Mouse (Mus musculus) stomach, embryonic 14.5 days (tissue): ENCODE results near the gene Tmem161a. TPM values are rescaled to one million over a fixed set of nuclear protein-coding genes. Genes with fewer than 3 reads are reported as not detected.

ENCODE experiments used
- polyA plus RNA-seq: library from polyadenylated mRNA; unstranded; fragments of >200 nt; fragmentation: Nextera tagmentation; extraction: Ambion mirVana; gene quantifications from 2 replicates; pipeline ENCODE4 v1.2.1, GENCODE M21; 2014

Gene Tmem161a
- polyA plus RNA-seq, 1 experiment from 2014 or later: 45.3 TPM

Other genes starting within 250 kb of the Tmem161a start
- 46.5 and 49.6 TPM in 2 replicates for gene Gatad2a, start 176.0 kb upstream of the Tmem161a start, polyA plus RNA-seq
- gene Mau2, start 129.6 kb upstream of the Tmem161a start, polyA plus RNA-seq: 53.4 and 58.5 TPM in 2 replicates
- 35.3 and 40.1 TPM in 2 replicates for gene Sugp1, start 129.5 kb upstream of the Tmem161a start, polyA plus RNA-seq
- 0.70 and 2.0 TPM in 2 replicates for gene Tm6sf2, start 99.4 kb upstream of the Tmem161a start, polyA plus RNA-seq
- not detected in 2 replicates for gene Hapln4, start 88.9 kb upstream of the Tmem161a start, polyA plus RNA-seq
- gene Ncan, start 51.5 kb upstream of the Tmem161a start, polyA plus RNA-seq: 1.9 and 2.1 TPM in 2 replicates
- 28.5 and 29.1 TPM in 2 replicates for gene Nr2c2ap, start 41.0 kb upstream of the Tmem161a start, polyA plus RNA-seq
- 12.1 and 20.0 TPM in 2 replicates for gene Rfxank, start 33.2 kb upstream of the Tmem161a start, polyA plus RNA-seq
- 45.9 and 57.4 TPM in 2 replicates for gene Borcs8, start 32.9 kb upstream of the Tmem161a start, polyA plus RNA-seq
- 0.32 TPM in 1 of 2 replicates, not detected in the other for gene Mef2b, start 32.6 kb upstream of the Tmem161a start, polyA plus RNA-seq
- 3.9 and 4.2 TPM in 2 replicates for gene Slc25a42, start 39.9 kb downstream of the Tmem161a start, polyA plus RNA-seq
- gene Sugp2, start 61.9 kb downstream of the Tmem161a start, polyA plus RNA-seq: 30.7 and 34.6 TPM in 2 replicates
- 23.2 and 27.0 TPM in 2 replicates for gene Armc6, start 62.1 kb downstream of the Tmem161a start, polyA plus RNA-seq
- gene Homer3, start 110.5 kb downstream of the Tmem161a start, polyA plus RNA-seq: 30.8 and 33.7 TPM in 2 replicates
- gene Ddx49, start 130.1 kb downstream of the Tmem161a start, polyA plus RNA-seq: 44.3 and 45.0 TPM in 2 replicates
- 320 and 341 TPM in 2 replicates for gene Cope, start 130.2 kb downstream of the Tmem161a start, polyA plus RNA-seq
- 5.4 and 5.7 TPM in 2 replicates for gene Cers1, start 143.4 kb downstream of the Tmem161a start, polyA plus RNA-seq
- gene Gdf1, start 157.5 kb downstream of the Tmem161a start, polyA plus RNA-seq: 0.35 and 1.6 TPM in 2 replicates
- gene Upf1, start 180.9 kb downstream of the Tmem161a start, polyA plus RNA-seq: 17.0 and 17.1 TPM in 2 replicates
- gene Comp, start 201.2 kb downstream of the Tmem161a start, polyA plus RNA-seq: 0.38 TPM in 1 of 2 replicates, not detected in the other